Mouse (Mus musculus): Measurements from ENCODE around the gene Utp3. TPM values are rescaled to one million over a fixed set of nuclear protein-coding genes. Genes with fewer than 3 reads are reported as not detected.

The Utp3 gene
- total and polyA plus RNA-seq, 3 experiments, result 48.4 to 120 (median 73.9) TPM

DNA sequence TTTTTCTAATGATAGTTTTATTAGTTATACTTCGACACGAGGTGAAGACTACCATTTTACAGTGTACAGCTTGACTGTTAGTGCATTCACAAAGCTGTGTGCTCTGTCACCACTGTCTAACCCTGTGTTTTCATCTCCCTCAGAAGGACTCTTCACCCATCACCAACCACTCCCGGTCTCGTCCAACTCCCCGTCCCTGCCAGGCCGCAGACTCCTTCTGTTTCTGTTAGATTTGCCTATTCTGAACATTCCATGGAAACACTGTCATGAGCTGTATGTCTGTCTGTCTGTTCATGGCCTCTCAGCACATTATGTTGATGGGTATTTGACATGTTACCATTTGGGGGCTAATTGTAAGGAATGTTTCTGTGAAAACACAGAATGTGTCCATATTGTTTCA is 44.7 kb downstream of the Utp3 start:
- DNase-seq (ENCODE audit: low read depth, low spot score), result no peak
- no peak overlapping the region for H3K4me3 ChIP-seq (ENCODE audit: control insufficient read depth in 1 of 2, insufficient read depth in 1 of 2, low read depth in 2 of 2, low read length in 2 of 2)
- H3K27ac ChIP-seq (ENCODE audit: control insufficient read depth, low read depth, low read length), result no peak overlapping the region
- no peaks in the 10 kb centered on the region for H3K27me3 ChIP-seq (ENCODE audit: control insufficient read depth in 1 of 2, insufficient read depth in 2 of 2, low read length in 2 of 2)
- no peak overlapping the region for H3K9ac ChIP-seq (ENCODE audit: control insufficient read depth, low read depth, low read length, poor library complexity, severe bottlenecking)
- no peaks in the 10 kb centered on the region for H3K36me3 ChIP-seq (ENCODE audit: control insufficient read depth in 1 of 2, insufficient read depth in 2 of 2, low read length in 2 of 2)
- no peaks in the 10 kb centered on the region for H3K9me3 ChIP-seq (replicated peaks; ENCODE audit: insufficient read depth, low read length)
- TF ChIP-seq ZNF384 (IDR thresholded peaks at IDR 0.05; ENCODE audit: low read depth, low read length) (no peak), MAZ (IDR thresholded peaks at IDR 0.05; ENCODE audit: low read depth, low read length) (no peak), MEF2A (IDR thresholded peaks at IDR 0.05; ENCODE audit: extremely low read depth, insufficient replicate concordance, low read depth, low read length, poor library complexity, severe bottlenecking) (no peak), EP300 (IDR thresholded peaks at IDR 0.05; ENCODE audit: low read depth in 1 of 2, low read length in 2 of 2) (no peak), USF2 (IDR thresholded peaks at IDR 0.05; ENCODE audit: borderline replicate concordance in 1 of 2, insufficient read depth in 1 of 2, low read depth in 1 of 2, low read length in 2 of 2) (no peak), KAT2A (conservative IDR thresholded peaks at IDR 0.05; ENCODE audit: low read depth, low read length) (no peak), E2F4 (IDR thresholded peaks at IDR 0.05; ENCODE audit: borderline replicate concordance, low read depth, low read length) (no peak), POLR2AphosphoS2 (IDR thresholded peaks at IDR 0.05; ENCODE audit: low read length) (no peak), ETS1 (IDR thresholded peaks at IDR 0.05; ENCODE audit: low read depth, low read length) (no peak), JUND (IDR thresholded peaks at IDR 0.05; ENCODE audit: low read depth, low read length) (no peak), MXI1 (IDR thresholded peaks at IDR 0.05; ENCODE audit: low read depth, low read length) (no peak), USF1 (IDR thresholded peaks at IDR 0.05; ENCODE audit: low read depth, low read length) (no peak), POLR2AphosphoS5 (IDR thresholded peaks at IDR 0.05; ENCODE audit: borderline replicate concordance, low read depth, low read length) (no peak), UBTF (IDR thresholded peaks at IDR 0.05; ENCODE audit: borderline replicate concordance, insufficient read depth, low read depth, low read length) (no peak), MAX (IDR thresholded peaks at IDR 0.05; ENCODE audit: low read length) (no peak)
- no peaks in the 10 kb centered on the region for H3K4me1 ChIP-seq (ENCODE audit: control insufficient read depth in 1 of 2, insufficient read depth in 2 of 2, low read length in 2 of 2)
- H3K79me2 ChIP-seq (ENCODE audit: control insufficient read depth, insufficient read depth, low read length, poor library complexity), result no peaks in the 10 kb centered on the region

GRCm38 (mm10) chr5:88602030-88602429 is 47.8 kb downstream of the Utp3 start:
- no peak overlapping the region for H3K4me3 ChIP-seq (ENCODE audit: control insufficient read depth in 1 of 2, insufficient read depth in 1 of 2, low read depth in 2 of 2, low read length in 2 of 2)
- H3K9me3 ChIP-seq (replicated peaks; ENCODE audit: insufficient read depth, low read length), result no peaks in the 10 kb centered on the region

More at GRCm38 (mm10) chr5:88602030-88602429, 47.8 kb downstream of the Utp3 start:
- no peaks in the 10 kb centered on the region for H3K4me1 ChIP-seq (ENCODE audit: control insufficient read depth in 1 of 2, insufficient read depth in 2 of 2, low read length in 2 of 2)
- no peaks in the 10 kb centered on the region for H3K36me3 ChIP-seq (ENCODE audit: control insufficient read depth in 1 of 2, insufficient read depth in 2 of 2, low read length in 2 of 2)
- no peaks in the 10 kb centered on the region for H3K79me2 ChIP-seq (ENCODE audit: control insufficient read depth, insufficient read depth, low read length, poor library complexity)
- TF ChIP-seq ZNF384 (IDR thresholded peaks at IDR 0.05; ENCODE audit: low read depth, low read length), result no peak
- no peak for TF ChIP-seq HCFC1 (IDR thresholded peaks at IDR 0.05; ENCODE audit: low read depth, low read length)
- no peak for TF ChIP-seq MAZ (IDR thresholded peaks at IDR 0.05; ENCODE audit: low read depth, low read length)
- no peak for TF ChIP-seq NRF1 (IDR thresholded peaks at IDR 0.05; ENCODE audit: insufficient read depth, low read depth, low read length, poor library complexity, severe bottlenecking)
- TF ChIP-seq TCF12 (IDR thresholded peaks at IDR 0.05; ENCODE audit: low read depth, low read length), result no peak
- no peak for TF ChIP-seq CHD1 (IDR thresholded peaks at IDR 0.05; ENCODE audit: low read depth, low read length)
- no peak for TF ChIP-seq MYC (IDR thresholded peaks at IDR 0.05; ENCODE audit: low read depth, low read length)
- TF ChIP-seq POLR2AphosphoS2 (IDR thresholded peaks at IDR 0.05; ENCODE audit: low read length), result no peak
- no peak for TF ChIP-seq KAT2A (conservative IDR thresholded peaks at IDR 0.05; ENCODE audit: low read depth, low read length)
- no peak for TF ChIP-seq EP300 (IDR thresholded peaks at IDR 0.05; ENCODE audit: low read depth in 1 of 2, low read length in 2 of 2)
- no peak for TF ChIP-seq MAX (IDR thresholded peaks at IDR 0.05; ENCODE audit: low read length)
- TF ChIP-seq CTCF (IDR thresholded peaks at IDR 0.05 in 2 of 3, conservative IDR thresholded peaks at IDR 0.05 in 1 of 3; ENCODE audit: control insufficient read depth in 1 of 3, insufficient read depth in 1 of 3, low read depth in 2 of 3, low read length in 3 of 3, poor library complexity in 1 of 3, severe bottlenecking in 1 of 3), result no peak
- no peak for TF ChIP-seq POLR2A (IDR thresholded peaks at IDR 0.05; ENCODE audit: control insufficient read depth in 1 of 2, insufficient read depth in 1 of 2, low read depth in 1 of 2, low read length in 2 of 2, poor library complexity in 1 of 2)
- no peak for TF ChIP-seq JUND (IDR thresholded peaks at IDR 0.05; ENCODE audit: low read depth, low read length)
- TF ChIP-seq MAFK (IDR thresholded peaks at IDR 0.05; ENCODE audit: borderline replicate concordance, low read depth, low read length), result no peak
- no peak for TF ChIP-seq ELF1 (IDR thresholded peaks at IDR 0.05; ENCODE audit: low read depth, low read length)
- TF ChIP-seq RCOR1 (IDR thresholded peaks at IDR 0.05; ENCODE audit: low read depth, low read length), result no peak
- no peak overlapping the region for H3K9ac ChIP-seq (ENCODE audit: control insufficient read depth, low read depth, low read length, poor library complexity, severe bottlenecking)
- H3K27me3 ChIP-seq (ENCODE audit: control insufficient read depth in 1 of 2, insufficient read depth in 2 of 2, low read length in 2 of 2), result no peaks in the 10 kb centered on the region
- no peak for DNase-seq (ENCODE audit: low read depth, low spot score)
- H3K27ac ChIP-seq (ENCODE audit: control insufficient read depth, low read depth, low read length), result no peak overlapping the region

All from MEL (cell line).